Mouse (Mus musculus) heart, postnatal 4 days (tissue): Measurements from ENCODE around the gene Kcnk15. TPM values are rescaled to one million over a fixed set of nuclear protein-coding genes. Genes with fewer than 3 reads are reported as not detected.

Source experiments
- DNase-seq: peaks from one replicate; pipeline ENCODE4 v3.0.0; 2021
- total RNA-seq, 2 experiments: library from RNA; stranded (reverse); gene quantifications; 2 replicates each; pipeline ENCODE4 v1.2.3; 2021

The Kcnk15 gene
- not detected for total RNA-seq

- DNase-seq, result peak; percentile 24
Observed at GRCm38 (mm10) chr2:163853461-163853901, at the start of gene Kcnk15. Kcnk15 (plus strand) TSS chr2:163853651.

GRCm38 (mm10) chr2:163803838-163804237 is 49.6 kb upstream of the Kcnk15 start:
- no peak for DNase-seq

GRCm38 (mm10) chr2:163809166-163809565 is 44.3 kb upstream of the Kcnk15 start:
- no peak for DNase-seq

GRCm38 (mm10) chr2:163809704-163810103 is 43.7 kb upstream of the Kcnk15 start:
- DNase-seq, result no peak

- DNase-seq, result no peak
Observed at GRCm38 (mm10) chr2:163813077-163813476, 40.4 kb upstream of the Kcnk15 start.

- no peak for DNase-seq
Observed at GRCm38 (mm10) chr2:163814739-163815465, 38.5 kb upstream of the Kcnk15 start.

GRCm38 (mm10) chr2:163820607-163821006 is 32.8 kb upstream of the Kcnk15 start, which contains the start of gene Ccn5:
Ccn5 (plus strand) TSS chr2:163820861.
- peak; percentile 86 for DNase-seq

- peak; percentile 73 for DNase-seq
Observed at GRCm38 (mm10) chr2:163823248-163823647, 30.2 kb upstream of the Kcnk15 start.

GRCm38 (mm10) chr2:163823771-163824170 is 29.7 kb upstream of the Kcnk15 start:
- DNase-seq, result peak; percentile 45

- no peak for DNase-seq
Observed at GRCm38 (mm10) chr2:163825861-163826260, 27.6 kb upstream of the Kcnk15 start.

GRCm38 (mm10) chr2:163826494-163826893 is 27.0 kb upstream of the Kcnk15 start:
- DNase-seq, result no peak

GRCm38 (mm10) chr2:163831163-163831562 is 22.3 kb upstream of the Kcnk15 start:
- no peak for DNase-seq

GRCm38 (mm10) chr2:163838043-163838442 is 15.4 kb upstream of the Kcnk15 start:
- peak; percentile 86 for DNase-seq

- peak; percentile 89 for DNase-seq
Observed at GRCm38 (mm10) chr2:163839519-163839918, 13.9 kb upstream of the Kcnk15 start.

- DNase-seq, result no peak
Observed at GRCm38 (mm10) chr2:163842043-163842442, 11.4 kb upstream of the Kcnk15 start.

GRCm38 (mm10) chr2:163857233-163857632 is 3.8 kb downstream of the Kcnk15 start:
- no peak for DNase-seq

GRCm38 (mm10) chr2:163858254-163858947 is 5.0 kb downstream of the Kcnk15 start:
- DNase-seq, result peak; percentile 47

GRCm38 (mm10) chr2:163865311-163865710 is 11.9 kb downstream of the Kcnk15 start:
- no peak for DNase-seq

GRCm38 (mm10) chr2:163866061-163866460 is 12.6 kb downstream of the Kcnk15 start:
- no peak for DNase-seq

- DNase-seq, result no peak
Observed at GRCm38 (mm10) chr2:163869783-163870182, 16.3 kb downstream of the Kcnk15 start.

- no peak for DNase-seq
Observed at GRCm38 (mm10) chr2:163871266-163871665, 17.8 kb downstream of the Kcnk15 start.

- DNase-seq, result no peak
Observed at GRCm38 (mm10) chr2:163871906-163872305, 18.5 kb downstream of the Kcnk15 start.

GRCm38 (mm10) chr2:163874877-163875276 is 21.4 kb downstream of the Kcnk15 start:
- DNase-seq, result no peak

GRCm38 (mm10) chr2:163875484-163875883 is 22.0 kb downstream of the Kcnk15 start:
- DNase-seq, result peak; percentile 19
